Mouse (Mus musculus) testis, postnatal 14 days (tissue): ENCODE results near the gene Usp33.

ENCODE experiments used
- DNase-seq: peaks from one replicate; pipeline ENCODE4 v3.0.0; 2021; ENCODE audit warnings: low spot score

Usp33 gene

GRCm38 (mm10) chr3:152401964-152402670 is 55.8 kb downstream of the Usp33 start:
- no peak for DNase-seq

GRCm38 (mm10) chr3:152402671-152403066 is 56.4 kb downstream of the Usp33 start:
- no peak for DNase-seq

GRCm38 (mm10) chr3:152403827-152404226 is 57.5 kb downstream of the Usp33 start:
- no peak for DNase-seq

GRCm38 (mm10) chr3:152405420-152405819 is 59.1 kb downstream of the Usp33 start:
- no peak for DNase-seq

GRCm38 (mm10) chr3:152405978-152406640 is 59.8 kb downstream of the Usp33 start:
- no peak for DNase-seq

- no peak for DNase-seq
Observed at GRCm38 (mm10) chr3:152410980-152411551, 64.8 kb downstream of the Usp33 start.

GRCm38 (mm10) chr3:152412362-152412761 is 66.1 kb downstream of the Usp33 start:
- no peak for DNase-seq

- DNase-seq = no peak
Observed at GRCm38 (mm10) chr3:152428925-152429324, 82.6 kb downstream of the Usp33 start.

- DNase-seq = no peak
Observed at GRCm38 (mm10) chr3:152432677-152433076, 86.4 kb downstream of the Usp33 start.

GRCm38 (mm10) chr3:152435590-152435989 is 89.3 kb downstream of the Usp33 start:
- no peak for DNase-seq

- no peak for DNase-seq
Observed at GRCm38 (mm10) chr3:152438068-152438467, 91.8 kb downstream of the Usp33 start.

- no peak for DNase-seq
Observed at GRCm38 (mm10) chr3:152442795-152443194, 96.5 kb downstream of the Usp33 start.
